Mouse (Mus musculus) megakaryocyte progenitor cell, adult 5-6 weeks (primary cell): ENCODE results near the gene Ccdc82. TPM values are rescaled to one million over a fixed set of nuclear protein-coding genes. Genes with fewer than 3 reads are reported as not detected.

Experiments
- total RNA-seq, 2 experiments: library from RNA; stranded (forward) in 1 of 2; stranded (reverse) in 1 of 2; fragments of 157-497, 149-512 nt in 1 of 2; fragments of 200-1000 nt in 1 of 2; gene quantifications; 2 replicates each; pipeline versions ENCODE4 v1.2.3 to v1.2.4; 2015 to 2017

Gene Ccdc82
- total RNA-seq, 2 experiments from 2014 or later: 31.0 to 34.7 TPM

Other genes starting within 250 kb of the Ccdc82 start
- gene Jrkl, start 1.1 kb upstream of the Ccdc82 start, total RNA-seq (2015): 5.5 and 6.4 TPM in 2 replicates
- gene Jrkl, start 1.1 kb upstream of the Ccdc82 start, total RNA-seq (2017): 7.5 and 9.4 TPM in 2 replicates
- gene Maml2, start 51.0 kb downstream of the Ccdc82 start, total RNA-seq (2015): 1.1 and 2.9 TPM in 2 replicates
- 0.46 and 0.71 TPM in 2 replicates for gene Maml2, start 51.0 kb downstream of the Ccdc82 start, total RNA-seq (2017)
- gene Gm17571, start 199.8 kb downstream of the Ccdc82 start, total RNA-seq (2015): not detected in 2 replicates
- gene Gm17571, start 199.8 kb downstream of the Ccdc82 start, total RNA-seq (2017): not detected in 2 replicates